Mouse (Mus musculus) activated CD4-positive, CD25-positive, alpha-beta regulatory T cell, adult 4 months (primary cell): ENCODE results near the gene Zbtb44. TPM values are rescaled to one million over a fixed set of nuclear protein-coding genes. Genes with fewer than 3 reads are reported as not detected.

Experiments
- ATAC-seq: one replicate; pipeline ENCODE4 v1.8.0; 2017
- polyA plus RNA-seq, 2 experiments: library from polyadenylated mRNA; unstranded; fragments of 100-300 nt; shearing (Covaris generic); gene quantifications; one replicate each; pipeline ENCODE4 v1.2.1; 2017

Zbtb44 gene
- polyA plus RNA-seq, 2 experiments from 2014 or later = 5.9 to 7.0 TPM

GRCm38 (mm10) chr9:31072256-31072655 lies 41.8 kb downstream of the Zbtb44 start:
- no peak for ATAC-seq

GRCm38 (mm10) chr9:31073797-31074196 lies 43.4 kb downstream of the Zbtb44 start:
- ATAC-seq = no peak

GRCm38 (mm10) chr9:31074836-31075235 lies 44.4 kb downstream of the Zbtb44 start:
- no peak for ATAC-seq

GRCm38 (mm10) chr9:31080726-31081125 lies 50.3 kb downstream of the Zbtb44 start:
- no peak for ATAC-seq

- peak; percentile 73 for ATAC-seq
These were observed 51.7 kb downstream of the Zbtb44 start for GRCm38 (mm10) chr9:31082054-31082666.

- no peak for ATAC-seq
These were observed 52.3 kb downstream of the Zbtb44 start for GRCm38 (mm10) chr9:31082771-31083170.

GRCm38 (mm10) chr9:31085556-31085955 lies 55.1 kb downstream of the Zbtb44 start:
- ATAC-seq = no peak

- no peak for ATAC-seq
These were observed 55.8 kb downstream of the Zbtb44 start for GRCm38 (mm10) chr9:31086085-31086753.

GRCm38 (mm10) chr9:31086754-31087145 lies 56.3 kb downstream of the Zbtb44 start:
- ATAC-seq = no peak

- no peak for ATAC-seq
These were observed 57.0 kb downstream of the Zbtb44 start for GRCm38 (mm10) chr9:31087466-31087865.

- no peak for ATAC-seq
These were observed 57.7 kb downstream of the Zbtb44 start for GRCm38 (mm10) chr9:31088116-31088515.

GRCm38 (mm10) chr9:31088883-31089282 lies 58.4 kb downstream of the Zbtb44 start:
- ATAC-seq = no peak

- ATAC-seq = no peak
These were observed 59.1 kb downstream of the Zbtb44 start for GRCm38 (mm10) chr9:31089541-31089940.

- no peak for ATAC-seq
These were observed 59.9 kb downstream of the Zbtb44 start for GRCm38 (mm10) chr9:31090081-31091023.

GRCm38 (mm10) chr9:31091162-31091581 lies 60.7 kb downstream of the Zbtb44 start:
- no peak for ATAC-seq

- ATAC-seq = no peak
These were observed 61.8 kb downstream of the Zbtb44 start for GRCm38 (mm10) chr9:31092111-31092832.

- no peak for ATAC-seq
These were observed 62.4 kb downstream of the Zbtb44 start for GRCm38 (mm10) chr9:31092833-31093195.

GRCm38 (mm10) chr9:31097088-31098082 lies 66.9 kb downstream of the Zbtb44 start:
- ATAC-seq = no peak

- no peak for ATAC-seq
These were observed 67.7 kb downstream of the Zbtb44 start for GRCm38 (mm10) chr9:31098118-31098517.

GRCm38 (mm10) chr9:31108464-31108863 lies 78.0 kb downstream of the Zbtb44 start:
- ATAC-seq = no peak

- ATAC-seq = no peak
These were observed 85.1 kb downstream of the Zbtb44 start for GRCm38 (mm10) chr9:31115586-31115985.
